Mouse (Mus musculus) cerebellum, adult (tissue): ENCODE results near the gene Lhx4.
A peak's percentile ranks its signal among the peaks of the same experiment; 100 is the strongest.

Source experiments
- ATAC-seq: cut with Nextera tagmentation; 2 replicates; pipeline ENCODE4 v1.9.2; 2017; ENCODE audit warnings: mild to moderate bottlenecking, moderate library complexity, mixed read lengths; ENCODE audit not compliant: insufficient number of reproducible peaks, low FRiP score, low TSS enrichment

Lhx4 gene

DNA sequence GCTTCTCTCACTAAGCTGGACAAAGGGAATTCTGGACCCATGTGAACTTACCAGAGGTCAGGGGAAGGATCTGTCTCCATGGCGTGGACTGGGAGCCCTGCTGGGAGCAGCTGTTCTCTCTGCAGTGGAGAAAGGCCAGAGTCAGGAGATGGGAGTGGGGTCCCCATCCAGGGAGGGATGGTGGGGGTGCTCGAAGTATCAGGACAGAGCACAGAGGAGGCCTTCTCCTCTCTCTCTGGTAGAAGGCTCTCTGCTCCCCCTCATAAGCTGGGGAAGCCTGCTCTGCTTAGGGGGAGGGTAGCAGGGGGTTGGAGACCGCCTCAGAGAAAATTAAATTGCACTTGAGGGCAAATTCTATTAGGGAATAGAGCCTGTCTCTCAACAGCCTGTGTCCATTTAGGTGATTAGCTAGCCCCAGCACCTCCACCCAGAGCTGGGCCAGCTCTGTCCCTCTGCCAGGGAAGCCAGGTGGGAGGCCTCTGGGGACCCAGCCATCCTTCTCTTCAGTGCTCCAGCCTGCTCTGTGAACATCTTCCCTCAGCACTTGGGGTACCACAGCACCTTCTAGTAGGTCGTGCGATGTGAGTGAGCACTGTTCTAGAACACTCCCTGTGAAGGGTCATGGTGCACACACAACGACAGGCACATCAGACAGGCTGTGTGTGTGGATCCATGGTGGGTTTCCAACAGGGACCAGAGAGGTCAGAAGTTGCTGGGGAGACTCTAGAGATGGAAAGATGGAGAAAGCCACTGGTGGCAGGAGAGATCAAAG, at the start of gene Lhx4:
Lhx4 (minus strand) TSS at position 201 of the 772 bp plus-strand sequence.
- no peak for ATAC-seq

DNA sequence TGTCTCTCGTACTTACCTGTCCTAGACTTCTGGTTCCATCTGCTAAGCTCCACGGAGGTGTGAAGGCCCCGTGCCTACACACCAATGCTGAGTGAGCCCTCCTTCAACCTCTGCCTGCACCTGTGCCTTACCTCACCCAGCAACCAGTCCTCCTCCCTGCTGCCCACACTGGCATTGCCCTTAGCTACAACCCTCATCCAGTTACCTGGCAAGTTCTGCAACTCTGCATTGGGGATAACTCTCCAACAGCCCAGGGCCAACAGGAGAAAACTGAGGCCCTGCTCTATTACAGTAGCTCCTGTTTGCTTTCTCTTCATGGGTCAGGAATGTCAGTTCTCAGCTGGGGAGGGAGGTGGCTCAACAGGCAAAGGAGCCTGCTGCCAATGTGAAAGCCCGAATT, 46.5 kb upstream of the Lhx4 start:
- ATAC-seq, result no peak

DNA sequence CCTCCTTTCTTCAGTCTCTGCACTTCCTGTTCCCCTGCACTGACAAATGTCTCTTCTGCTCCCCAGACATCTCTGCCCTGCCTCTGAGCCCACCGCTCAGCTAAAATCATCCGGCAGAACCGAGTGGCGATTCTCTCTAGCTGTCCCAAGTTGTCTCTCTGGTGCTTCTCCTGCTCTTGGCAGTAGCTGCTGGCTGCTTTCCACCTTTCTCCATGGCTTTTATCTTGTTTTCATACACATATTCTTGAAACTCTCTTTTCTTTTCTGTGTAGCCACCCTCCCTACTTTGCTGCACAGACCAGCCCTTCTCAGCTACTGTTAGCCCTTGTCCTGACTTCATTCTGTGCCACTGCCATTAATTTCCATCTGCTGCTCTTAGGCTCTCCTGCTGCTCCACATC, 45.9 kb upstream of the Lhx4 start:
- ATAC-seq, result no peak

DNA sequence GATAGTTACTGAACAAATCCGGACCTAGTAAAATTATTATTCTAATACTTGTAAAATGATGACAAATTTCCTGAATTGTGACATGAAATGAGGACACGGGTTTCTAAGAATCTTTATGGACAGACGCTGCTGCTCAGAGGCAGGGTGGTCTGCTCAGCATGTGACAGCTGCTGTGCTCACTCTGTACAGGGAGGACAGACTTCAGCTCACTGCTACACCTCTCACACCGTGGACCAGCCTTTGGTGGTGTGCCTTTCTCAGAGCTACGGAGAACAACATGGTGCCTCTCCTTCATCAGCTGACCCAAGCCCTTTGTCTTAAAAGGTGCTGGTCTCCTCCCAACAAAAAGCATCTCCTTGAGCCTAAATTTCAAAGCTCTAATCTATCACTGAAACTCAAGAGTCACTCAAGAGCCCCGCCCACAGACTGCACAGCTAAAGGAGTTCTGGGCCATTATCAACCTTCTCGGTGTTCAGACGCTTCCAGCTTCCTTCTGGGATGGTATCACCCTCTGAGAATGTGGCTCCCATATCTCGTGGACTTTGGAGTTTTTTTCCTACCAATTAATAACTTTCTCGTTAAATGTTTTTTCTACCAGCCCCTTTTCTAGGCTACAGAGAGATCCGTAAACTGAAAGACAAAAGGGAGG, 45.4 kb upstream of the Lhx4 start:
- ATAC-seq, result no peak

DNA sequence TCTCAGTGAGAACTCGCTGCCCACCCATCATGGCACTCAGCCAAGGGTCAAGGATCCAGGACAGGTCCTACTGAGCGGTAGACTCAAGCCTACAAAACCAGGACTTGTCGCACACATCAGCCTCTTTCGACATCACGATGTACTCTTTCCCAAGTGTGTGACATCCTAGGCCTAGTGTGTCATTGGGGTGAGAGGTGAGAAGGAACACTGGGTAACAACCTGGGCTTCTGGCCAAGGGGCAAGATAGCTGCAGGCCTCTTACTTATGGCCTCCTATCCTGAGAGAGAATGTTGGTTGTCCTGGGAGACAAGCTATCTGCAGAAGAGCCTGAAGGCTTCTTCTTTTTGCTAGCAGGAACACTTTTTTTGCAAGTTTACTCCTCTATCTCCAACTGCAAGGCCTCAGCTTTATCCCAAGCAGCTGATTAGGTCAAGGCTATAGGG, 44.3 kb upstream of the Lhx4 start:
- no peak for ATAC-seq

DNA sequence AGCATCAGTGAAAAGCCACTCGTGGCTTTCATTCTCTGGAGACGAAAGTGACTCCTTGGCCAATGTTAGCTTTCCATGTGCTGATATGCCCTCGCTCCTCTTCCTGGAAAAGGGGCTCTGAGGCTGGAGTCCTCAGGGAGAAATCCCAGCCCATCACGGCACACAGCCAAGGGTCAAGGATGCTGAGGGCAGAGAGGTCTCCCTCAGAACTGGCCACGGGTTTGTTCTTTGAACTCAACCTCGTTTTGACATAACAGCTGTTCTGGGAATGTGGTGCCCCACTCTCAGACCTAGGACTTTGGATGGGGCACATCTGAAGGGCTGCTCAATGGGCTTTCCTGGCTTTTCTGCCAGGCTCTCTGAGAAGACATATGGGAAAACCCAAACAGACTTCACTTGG, 43.4 kb upstream of the Lhx4 start:
- ATAC-seq, result no peak

DNA sequence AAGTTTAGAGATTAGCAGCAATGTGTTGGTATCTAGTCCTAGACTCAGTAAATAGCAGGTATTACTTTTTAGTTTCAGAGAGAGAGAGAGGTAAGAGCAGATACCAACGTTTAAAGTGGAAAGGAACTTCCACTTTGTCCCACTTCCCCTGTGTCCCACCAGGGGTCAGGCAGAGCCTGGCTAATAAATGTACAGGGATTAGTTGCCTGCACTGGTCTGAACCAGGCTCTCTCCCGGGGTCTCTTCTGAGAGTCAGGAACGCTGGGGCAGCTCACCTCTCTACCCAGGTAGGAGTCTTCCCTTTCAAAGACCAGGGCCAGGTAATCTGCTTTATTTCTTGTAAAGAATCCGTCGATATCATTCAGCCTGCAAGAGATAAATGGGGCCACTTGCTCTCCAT, 40.4 kb upstream of the Lhx4 start:
- no peak for ATAC-seq

DNA sequence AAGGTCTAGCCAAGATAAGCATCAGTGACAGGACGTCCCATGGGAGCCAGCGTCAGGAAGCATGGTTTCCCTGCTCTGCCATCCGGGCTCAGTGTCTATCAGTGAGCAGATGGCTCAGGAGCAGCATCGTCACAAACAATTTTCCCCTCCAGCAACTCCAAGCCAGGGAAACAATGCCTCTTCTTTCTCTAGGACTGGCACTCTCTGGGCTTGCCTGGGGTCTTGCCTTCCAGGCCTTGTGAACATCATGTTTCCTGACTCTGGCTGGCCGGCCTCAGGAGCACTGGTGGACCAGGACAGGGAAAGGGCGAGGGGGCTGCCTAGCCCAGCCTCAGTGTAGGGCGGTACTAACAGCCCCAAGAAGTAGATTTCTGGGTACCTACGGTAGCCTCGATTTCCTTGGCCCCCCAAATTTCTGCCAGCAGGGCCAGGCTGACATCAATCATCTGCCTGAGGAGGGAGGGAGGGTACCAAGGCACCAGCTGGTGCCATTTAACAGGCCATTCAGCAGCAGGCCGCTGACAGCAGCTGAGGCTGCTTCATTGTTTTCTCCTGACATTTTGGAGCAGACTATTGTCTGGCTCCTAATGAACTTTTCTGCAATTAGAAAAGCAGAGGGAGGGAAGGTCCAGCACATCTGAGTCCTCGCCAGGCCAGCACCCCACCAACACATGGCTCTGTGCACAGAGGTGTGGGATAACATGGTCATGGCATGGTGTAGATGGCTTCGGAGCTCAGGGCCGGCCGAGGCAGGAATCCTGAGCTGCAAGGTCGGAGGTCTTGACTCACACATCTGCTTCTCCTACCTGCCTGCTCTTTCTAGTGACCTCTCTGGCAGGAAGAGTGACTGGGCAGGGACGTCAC, 38.9 kb upstream of the Lhx4 start:
- ATAC-seq, result peak; percentile 64

DNA sequence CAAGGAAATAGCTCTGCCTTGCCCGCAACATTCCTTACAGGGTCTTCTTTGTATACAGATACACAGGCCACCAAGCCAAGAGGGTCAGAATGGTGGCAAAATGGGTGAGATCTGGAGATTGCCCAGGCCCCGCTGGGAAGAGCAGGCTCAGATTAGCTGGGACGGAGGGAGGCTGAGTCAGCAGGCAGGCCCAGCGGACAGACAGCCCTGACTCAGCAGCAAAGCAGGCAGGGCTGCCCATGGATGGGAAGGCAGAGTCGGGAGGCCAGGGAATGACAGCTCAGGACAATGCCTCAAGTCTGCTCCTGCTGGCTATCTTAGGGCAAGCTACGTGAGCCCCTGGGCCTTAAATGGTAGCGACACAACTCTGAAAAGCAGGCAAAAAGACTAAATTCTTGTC, 34.4 kb upstream of the Lhx4 start:
- no peak for ATAC-seq

DNA sequence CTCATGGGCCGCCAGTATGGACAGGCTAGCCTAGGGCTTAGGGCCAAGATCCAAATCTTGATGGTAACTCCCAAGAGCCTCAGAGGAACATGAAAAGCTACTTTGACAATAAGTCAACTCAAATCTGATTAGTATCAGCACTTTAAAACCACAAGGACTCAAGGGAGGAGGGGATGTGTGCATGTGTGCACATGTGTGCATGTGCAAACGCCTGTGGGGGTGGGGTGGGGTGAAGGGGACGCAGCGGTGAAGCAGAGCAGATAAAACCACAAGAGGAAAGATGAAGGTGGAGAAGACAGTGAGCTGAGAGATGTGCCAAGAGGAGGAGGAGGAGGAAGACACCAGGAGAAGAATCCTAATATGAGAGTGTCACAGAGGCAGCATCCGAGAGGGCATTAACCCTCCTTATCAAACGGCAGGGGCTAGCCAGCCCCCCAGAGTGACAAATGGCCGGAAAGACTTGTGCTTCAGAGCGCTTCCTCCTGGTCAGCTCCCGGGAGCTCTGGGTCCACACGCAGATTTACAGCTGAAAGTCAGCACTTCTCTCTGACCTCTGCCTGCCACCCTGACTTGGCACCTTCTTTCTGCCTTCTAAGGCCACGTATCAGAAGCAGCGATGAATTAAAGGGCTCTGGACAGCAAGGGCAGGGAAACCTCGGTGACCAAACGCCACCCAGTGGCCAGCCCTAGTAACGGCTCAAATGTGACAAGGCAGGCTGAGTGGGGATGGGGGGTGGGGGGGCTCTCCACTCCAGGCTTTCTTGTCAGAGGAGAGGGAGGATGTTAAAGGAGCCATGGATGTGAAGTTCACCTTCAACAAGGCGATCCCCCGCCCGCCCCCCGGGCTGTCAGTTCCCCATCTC, 33.1 kb upstream of the Lhx4 start:
- no peak for ATAC-seq

DNA sequence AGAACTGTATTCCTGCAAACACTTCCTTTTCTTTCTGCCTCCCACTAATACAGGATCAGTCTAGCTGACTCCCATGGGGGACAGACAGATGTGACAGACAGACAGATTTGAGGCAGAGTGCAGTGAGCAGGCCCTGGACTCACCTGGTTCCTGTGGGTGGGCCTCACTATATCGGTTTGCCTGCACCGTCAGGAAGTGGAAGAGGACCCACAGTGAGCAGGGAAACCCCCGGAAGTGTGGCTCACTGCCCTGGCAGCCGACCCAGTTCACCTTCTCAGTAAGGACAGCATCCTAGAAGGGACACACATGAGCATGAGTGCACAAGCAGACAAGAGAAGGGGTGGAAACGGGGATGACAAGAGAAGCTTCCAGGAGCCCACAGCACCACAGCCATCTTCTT, 30.9 kb upstream of the Lhx4 start:
- no peak for ATAC-seq

DNA sequence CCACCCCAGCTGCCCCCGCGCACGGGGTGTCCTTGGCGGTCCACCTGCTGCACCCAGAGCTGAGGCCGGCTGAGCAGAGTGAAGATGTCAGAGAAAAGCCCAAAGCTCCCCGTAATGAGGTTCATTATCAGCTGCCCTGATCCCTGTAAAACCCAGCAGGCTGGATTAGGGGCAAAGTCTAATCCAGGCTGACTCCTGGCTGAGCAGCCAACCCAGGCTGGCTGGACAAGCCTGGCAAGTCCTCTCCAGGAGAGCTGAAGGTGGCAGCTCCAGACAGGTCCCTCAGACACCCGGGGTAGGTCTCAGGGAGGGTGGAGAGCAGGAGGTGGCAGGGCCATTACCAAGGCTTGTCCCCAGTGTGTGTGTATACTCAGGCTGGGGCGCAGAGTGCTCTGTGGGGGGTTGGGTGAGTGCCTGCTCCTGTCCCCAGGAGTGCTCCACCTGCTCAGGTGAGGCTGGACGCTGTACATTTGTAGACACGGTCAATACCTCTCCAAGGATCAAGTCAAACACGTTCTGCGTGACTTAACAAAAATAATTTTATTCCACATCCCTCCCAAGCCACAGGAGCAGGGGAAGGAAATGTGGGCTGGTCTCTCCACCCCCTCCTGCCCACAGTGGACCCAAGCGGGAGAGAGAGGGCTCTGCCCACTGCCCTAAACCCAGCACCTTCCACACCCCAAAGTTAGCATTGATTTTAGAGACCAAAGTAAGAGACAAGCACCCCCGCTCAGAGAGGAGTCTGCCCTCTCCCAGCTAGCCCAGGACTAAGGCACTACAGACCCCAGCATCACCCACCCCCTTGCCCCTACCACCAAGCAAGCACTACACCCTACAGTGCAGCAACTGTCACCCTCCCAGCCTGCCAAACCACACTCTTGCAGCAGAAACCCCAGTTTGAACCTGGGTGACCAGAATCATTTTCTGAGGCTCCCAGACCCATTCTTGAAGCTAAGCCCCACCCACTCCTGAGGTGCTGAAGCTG, 26.4 kb upstream of the Lhx4 start:
- no peak for ATAC-seq

DNA sequence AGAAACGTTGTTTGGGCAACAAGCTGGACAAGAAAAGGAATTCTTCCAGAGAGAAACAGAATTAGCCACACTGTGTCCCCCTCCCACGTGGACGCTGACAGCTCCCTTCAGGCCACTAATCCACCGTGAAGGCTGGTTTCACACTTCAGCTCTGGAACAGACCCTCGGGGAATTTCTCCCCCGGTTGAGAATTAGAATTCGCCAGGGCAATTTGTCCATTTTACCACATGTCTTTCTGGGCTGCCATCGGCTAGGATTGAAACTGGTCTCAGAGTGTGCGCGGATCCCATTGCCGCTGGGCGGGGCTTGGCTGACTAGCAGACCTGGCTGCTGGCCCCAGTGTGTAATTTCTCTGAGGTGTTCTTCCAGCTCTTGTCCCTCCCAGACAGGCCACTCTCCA, 7.7 kb upstream of the Lhx4 start:
- ATAC-seq, result no peak

DNA sequence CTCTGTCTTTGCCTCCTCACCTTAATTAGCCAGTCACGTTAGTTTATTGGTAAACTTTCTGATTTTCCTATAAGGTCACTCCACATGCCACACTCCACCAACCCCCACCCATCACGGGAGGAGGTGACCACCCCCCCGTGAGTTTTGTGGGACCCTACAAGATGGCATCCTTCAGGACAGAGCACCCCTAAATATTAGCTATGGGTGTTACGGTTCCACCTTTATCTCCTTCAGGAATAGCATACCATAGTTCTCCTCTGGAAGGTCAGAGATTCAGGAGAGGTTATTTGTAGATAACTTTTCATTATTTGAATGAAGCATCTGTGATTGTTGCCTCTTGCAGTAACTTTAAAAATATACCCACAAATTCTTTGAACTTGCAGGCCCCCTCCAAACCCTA, 7.2 kb upstream of the Lhx4 start:
- ATAC-seq, result no peak

DNA sequence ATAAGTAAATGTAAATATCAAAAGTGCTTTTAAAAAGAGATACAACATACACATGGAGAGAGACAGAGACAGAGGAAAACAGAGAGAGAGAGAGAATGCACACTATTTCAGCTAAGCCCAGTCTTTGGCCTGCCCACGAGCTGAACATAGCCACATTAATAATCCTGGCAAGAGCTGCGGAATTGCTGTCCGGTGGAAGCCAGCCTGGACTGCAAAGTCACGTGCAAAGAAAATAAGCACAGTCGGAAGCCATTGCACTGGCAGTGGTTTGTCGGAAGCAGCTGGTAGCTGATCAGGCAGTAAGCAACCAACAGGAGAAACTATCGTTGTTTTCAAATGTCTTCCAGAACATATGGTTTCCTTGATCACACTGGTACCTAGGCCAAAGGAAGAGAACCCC, 6.1 kb upstream of the Lhx4 start:
- no peak for ATAC-seq

DNA sequence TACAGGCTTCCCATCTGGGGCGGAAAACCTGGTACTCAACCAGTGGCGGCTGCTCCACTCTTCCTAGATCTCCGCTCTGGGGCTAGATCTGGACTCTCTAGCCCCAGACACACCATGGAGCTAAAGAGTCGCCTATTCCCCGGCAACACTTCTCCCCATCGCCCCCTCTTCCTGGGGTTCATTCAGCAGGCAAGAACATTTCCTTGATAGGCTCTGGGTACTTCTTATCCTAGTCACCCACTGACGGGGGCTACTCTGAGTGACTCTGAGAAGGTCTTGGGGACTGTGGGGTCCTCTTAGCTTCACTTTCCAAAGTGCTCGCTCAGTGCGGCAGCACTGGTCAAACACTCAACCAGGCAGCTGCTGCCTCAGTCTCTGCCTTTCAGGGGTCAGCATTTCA, 1.9 kb upstream of the Lhx4 start:
- no peak for ATAC-seq

DNA sequence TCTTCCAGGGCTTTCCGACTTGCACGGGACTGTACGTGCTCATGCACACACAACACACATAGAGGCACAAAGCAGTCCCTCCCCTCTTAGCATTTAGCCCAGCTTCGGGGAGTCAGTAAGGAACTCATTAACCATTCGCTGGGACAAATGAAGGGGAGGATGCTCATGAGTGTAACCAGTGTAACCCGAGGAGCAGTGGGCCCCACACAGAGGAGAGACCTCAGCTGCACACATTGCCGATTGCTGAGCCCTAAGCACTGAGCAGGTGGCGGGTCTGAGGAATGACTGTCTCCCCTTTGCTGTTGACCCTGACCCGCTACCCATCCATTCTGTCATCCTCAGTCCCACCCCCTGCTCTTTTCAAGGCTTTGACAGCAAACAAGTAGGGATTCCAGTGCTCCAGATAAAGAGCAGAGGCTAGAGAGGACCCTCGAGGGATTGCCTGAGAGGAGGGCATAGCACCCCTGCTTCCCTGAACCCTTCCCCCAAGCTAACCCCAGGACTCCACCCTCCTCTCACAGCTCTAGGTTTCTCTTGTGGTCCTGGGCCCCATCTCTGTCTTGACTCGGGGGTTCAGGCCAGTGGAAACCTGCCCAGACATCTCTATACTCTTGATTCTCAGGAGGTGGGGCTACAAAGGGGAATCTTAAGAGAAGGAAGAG, 836 bp downstream of the Lhx4 start:
- ATAC-seq, result no peak

DNA sequence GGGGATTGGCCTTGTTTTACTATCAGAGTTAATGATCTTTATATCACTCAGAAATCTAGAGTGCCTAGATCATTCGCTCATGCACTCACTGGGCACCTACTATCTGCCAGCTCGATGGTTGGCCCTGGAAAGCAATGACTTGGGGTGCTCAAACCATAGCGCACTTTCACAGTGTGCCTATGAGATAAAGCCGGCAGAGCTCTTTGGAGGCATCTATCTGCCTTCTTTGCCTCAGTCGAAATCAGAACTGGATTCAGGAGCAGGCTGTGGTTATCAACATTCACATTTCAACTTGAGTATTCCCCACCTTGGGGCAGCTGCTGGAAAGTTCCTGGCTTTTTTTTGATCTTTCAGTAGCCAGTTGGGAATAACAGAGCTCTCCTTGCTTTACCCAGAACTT, 3.6 kb downstream of the Lhx4 start:
- ATAC-seq, result no peak

DNA sequence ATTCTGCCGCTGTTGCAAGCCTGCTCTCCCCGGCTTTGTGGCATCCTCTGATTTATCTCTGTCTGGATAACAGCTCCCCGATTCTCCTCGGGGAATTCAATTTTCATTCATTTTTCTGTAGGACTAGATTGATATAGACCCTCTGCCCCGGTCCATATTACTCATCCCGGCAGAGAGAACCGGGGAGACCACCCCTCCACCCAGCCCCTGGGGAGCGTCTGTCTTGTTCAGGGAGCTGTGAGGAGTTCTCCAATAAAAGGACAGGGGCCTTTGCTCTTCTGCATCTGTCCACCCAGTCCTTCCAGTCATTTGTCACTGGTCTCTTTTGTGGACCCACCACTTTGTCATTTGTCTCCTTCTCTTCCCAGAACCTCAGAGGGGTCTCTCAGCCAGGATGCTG, 4.5 kb downstream of the Lhx4 start:
- ATAC-seq, result no peak
